Mouse (Mus musculus): ENCODE measurements around the gene 3110009E18Rik.

3110009E18Rik gene

DNA sequence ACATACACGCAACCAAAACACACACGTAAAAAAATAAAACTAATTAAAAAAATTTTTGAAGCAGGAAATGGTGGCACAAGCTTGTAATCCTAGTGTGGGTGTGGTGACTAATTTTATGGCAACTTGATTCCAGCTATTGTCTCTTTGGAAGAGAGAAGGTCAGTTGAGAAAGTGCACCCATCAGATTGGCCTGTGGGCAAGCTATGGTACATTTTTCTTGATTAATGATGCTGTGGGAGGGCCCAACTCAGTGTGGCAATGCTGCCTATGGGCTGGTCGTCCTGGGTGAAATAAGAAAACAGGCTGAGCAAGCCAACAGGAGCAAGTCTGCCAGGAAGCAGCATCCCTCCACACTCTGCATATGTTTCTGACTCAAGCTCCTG is 19.8 kb upstream of the 3110009E18Rik start:
- no peak for DNase-seq (ENCODE audit: low spot score in 2 of 2)

DNA sequence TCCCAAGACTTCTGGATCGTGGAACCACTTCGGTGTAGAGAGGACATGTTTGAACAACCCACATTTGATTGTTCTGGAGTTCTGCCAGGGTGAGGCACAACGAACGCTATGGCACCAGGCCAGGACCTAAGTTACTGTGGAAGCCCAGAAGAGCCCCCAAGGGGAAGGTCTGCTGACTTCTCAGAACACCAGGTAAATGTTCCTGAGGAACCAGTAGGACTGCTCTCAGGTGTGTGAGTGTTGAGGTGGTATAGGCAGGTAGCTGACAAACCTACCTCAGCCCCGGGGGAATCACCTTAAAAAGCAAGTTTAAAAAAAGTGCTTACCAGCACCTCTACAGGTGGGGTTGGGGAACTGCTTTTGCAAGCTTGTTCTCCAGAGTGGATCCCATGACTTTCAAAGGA is 15.4 kb upstream of the 3110009E18Rik start:
- no peak for DNase-seq (ENCODE audit: low spot score in 2 of 2)

DNA sequence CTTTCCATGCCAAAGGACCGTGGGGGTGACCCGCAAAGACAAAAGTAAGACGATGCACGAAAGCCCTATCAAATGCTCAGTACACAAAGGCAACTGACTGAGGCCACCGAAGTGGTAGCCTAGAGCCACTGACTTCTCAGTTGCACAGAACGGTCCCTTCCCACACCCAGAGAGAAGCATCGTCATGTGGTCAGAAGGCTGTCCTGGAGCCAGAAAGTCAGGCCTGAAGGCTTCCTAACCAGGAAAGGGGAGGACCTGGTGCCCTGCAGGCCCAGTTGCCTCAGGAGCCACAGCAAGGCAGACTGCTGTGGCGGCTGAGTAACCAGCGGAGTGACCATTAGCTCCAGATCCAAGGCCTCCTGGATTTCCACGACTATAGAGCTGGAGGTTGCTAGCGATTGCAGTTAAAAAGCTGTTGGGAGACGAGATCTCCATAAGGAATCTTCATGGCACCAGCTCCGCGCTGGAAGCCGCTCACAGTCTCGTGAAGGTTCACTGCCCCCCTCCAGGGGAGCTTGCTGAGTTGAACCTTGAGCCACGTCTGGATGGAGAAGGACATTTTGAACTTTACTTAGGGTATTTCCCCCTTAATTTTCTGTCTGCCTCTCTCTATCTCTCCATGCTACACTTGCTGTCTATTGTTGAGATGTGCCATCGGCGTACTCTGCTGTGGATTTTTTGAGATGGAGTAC is 11.1 kb upstream of the 3110009E18Rik start:
- no peak for DNase-seq (ENCODE audit: low spot score in 2 of 2)

DNA sequence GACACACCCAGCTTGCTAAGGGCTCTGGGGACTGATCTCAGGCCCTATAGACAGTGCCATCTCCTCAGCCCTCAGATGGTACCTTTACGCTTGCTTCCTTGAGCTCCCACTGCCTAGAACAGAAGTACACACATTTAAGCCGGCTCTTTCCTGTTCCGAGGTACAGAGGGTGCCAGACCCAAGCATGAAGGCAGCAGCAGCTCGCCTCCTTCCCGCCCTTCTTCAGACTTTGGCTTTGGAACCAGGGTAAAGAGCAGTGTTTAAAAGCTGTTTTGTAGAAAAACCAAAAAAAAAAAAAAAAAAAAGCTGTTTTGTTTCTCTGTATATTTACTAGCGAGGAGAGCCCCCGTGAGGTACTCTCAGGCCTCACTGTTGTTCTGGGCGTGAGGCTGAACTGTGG is 9.2 kb upstream of the 3110009E18Rik start:
- no peak for DNase-seq (ENCODE audit: low spot score in 2 of 2)

DNA sequence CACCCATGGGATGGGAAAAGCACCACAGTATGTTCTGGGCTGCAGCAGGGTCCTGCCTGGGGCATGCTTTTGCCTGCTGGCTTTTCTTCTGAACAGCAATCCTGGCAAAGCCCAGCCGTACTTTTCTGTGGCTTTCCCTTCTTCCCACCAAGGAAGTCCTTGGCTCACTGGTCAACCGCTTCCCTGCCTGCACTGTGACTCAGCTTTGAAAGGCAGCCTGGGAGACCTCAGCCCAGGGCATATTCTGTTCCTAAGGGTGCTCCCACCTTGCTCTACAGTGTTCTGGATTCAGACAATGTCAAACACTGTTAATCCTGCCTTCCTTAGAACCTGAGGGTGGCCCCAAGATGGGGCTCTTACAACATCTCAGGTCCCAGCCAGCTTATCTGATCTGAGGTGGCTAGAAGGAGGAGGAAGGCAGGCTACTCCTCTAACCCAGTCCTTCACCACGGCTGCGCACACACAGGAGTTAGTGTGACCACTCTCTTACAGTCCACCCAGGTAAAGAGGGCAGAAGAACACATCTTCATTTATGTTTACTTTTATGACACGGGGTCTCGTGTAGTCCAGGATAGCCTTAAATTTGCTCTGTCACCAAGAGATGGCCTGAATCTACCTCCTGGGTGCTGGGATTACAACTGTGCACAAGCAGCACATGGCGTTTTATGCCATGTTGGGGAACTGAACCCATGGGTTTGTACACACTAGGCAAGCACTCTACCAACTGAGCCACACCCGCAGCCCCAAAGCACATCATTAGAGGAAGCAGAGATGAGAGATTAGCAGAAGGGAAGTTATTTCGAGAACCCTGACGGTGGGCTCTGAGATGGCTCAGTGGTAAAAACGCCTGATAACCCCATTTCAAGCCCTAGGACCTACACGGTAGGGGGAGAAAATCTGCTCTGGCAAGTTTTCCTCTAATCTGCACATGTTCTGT is 8.5 kb upstream of the 3110009E18Rik start:
- DNase-seq (ENCODE audit: low spot score in 2 of 2), result no peak

DNA sequence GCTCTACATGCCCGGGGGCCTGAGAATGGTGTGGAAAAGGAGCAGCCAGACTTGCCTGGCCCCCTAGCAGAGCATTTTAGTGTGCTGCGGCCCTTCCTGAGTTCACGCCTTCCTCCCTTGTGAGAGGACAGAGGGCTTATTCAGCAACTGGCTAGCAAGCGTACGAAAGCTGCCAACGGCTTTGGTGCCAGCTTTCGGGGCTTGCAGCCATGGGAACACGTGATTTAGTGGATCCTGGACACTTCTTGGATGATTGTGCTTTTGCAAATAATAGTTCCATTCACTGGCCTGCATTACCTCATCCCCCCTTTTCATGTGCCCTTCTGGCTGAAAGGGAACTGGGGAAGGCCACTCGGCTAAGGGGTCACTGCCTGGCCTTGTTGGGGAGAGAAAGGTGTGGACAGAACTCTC is 5.3 kb upstream of the 3110009E18Rik start:
- peak; percentile 77 to 83 for DNase-seq (ENCODE audit: low spot score in 2 of 2)

DNA sequence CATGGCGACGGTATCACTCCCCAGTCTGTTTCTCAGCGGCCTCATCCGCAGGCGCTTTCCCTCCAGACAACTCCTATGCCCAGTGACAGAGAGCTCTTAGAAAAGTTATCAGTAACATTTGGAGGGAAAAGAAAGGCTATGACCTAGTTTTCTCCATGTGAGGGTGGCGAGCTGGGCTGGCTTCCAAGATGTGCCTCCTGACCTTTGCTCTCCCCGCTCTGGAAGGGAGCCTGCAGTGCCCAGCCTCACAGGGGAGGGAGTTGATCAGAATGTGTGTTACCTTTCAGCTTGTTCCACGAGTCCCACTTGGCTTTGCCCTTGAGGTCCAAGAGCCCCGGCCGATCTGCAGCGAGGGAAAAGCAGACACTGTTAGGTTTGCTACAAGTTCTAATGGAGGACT is 4.9 kb upstream of the 3110009E18Rik start:
- peak in 1 of 2 experiments; percentile 22 for DNase-seq (ENCODE audit: low spot score in 2 of 2)

DNA sequence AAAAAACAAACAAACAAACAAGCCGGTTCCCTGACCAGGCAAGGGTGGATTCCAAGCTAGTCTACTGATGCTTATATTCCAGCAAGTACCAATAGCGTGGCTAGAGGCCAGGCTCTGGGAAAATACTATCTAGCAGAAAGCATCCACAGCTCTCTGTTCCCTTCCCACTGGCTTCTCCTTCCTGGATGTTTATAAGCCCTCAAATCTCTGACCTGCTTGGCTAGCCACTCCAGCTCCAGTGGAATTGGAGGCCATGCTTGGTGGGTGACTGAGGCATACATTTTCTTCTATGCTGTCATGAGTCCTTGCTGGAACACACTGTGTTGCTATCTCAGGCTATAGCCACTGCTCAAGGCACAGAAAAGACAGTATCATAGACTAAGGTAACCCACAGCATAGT is 2.1 kb upstream of the 3110009E18Rik start:
- no peak for DNase-seq (ENCODE audit: low spot score in 2 of 2)

DNA sequence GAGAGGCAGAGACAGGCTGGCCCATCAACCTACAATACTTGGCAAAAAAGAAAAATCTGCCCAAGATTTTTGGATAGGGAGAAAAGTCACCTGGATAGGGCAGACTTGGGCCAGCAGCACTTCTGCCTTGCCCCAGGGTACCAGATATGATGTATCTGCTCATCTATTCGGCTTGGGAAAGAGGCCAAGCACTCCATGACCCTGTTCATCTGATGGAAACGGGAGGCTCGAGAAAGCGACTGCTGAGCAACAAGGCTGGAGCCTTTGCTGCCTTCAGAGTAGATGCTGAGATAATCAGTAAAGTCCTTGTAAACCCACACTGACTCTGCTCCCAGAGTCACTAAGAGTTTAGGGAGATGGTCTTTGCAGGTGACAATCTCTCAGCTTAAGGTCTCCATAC is 1.6 kb upstream of the 3110009E18Rik start:
- DNase-seq (ENCODE audit: low spot score in 2 of 2), result no peak

DNA sequence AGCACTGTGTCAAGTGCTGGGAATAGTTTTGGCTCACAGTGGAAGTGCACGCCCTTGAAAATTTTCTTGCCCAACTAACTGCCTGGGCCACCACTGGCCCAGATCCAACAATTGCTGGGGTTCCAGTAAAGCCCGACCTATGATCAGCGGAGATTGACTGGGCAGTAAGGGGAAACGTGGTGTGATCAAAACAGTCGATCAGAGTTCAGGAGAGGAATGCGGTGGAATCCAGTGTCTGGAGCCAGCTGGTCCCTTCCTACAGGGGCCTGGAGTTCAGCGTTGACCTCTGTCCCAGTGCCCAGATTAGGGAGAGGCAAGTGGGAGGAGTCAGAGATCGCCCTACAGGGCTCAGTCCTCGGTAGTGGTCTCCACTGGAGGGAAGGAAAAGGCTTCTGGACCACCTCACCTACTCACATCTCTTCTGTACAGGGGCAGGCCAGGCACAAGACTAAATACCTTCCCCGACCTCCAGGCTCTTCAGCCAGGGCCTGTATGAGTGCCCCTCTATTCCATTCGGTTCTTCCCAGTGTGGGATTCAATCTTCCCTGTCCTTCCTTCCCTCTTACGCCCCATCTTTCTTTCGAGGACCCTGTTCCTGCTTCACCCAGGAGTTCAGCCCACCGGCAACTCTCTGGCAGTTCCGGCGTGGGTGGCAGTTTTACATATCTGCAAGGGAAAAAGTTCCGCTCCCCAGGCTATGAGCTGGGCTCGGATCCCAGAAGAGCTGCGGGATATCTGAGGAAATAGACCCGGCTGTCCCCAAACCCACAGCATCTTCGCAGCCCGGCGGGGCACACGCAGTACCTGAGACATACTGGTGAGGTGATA is 632 bp upstream of the 3110009E18Rik start:
- peak; percentile 65 to 72 for DNase-seq (ENCODE audit: low spot score in 2 of 2)

DNA sequence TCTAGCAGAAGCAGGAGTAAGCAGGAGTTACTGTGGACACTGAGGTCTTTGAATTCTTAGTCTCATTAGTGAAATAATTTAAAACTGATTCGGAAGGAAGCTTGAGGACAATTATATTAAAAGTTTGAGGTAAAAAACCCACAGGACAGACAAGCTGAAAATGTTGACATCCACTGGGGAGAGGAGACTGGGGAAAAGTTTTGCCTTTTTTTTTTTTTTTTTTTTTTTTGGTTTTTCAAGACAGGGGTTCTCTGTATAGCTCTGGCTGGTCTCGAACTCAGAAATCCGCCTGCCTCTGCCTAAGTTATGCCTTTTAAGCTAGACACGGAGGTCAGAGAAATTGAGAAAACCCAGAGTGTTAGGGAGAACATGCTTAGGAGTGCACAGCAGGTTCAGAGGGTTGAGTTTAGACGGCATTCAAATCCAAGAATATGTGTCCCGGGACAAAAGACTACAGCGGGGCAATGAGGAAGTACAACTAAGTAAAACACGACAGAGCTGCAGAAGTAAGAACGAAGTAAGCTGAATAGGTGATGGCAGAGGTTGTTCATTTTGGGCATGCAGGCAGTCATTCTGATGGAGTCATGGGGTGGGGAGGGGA is 1.0 kb downstream of the 3110009E18Rik start:
- DNase-seq (ENCODE audit: low spot score in 2 of 2), result no peak

DNA sequence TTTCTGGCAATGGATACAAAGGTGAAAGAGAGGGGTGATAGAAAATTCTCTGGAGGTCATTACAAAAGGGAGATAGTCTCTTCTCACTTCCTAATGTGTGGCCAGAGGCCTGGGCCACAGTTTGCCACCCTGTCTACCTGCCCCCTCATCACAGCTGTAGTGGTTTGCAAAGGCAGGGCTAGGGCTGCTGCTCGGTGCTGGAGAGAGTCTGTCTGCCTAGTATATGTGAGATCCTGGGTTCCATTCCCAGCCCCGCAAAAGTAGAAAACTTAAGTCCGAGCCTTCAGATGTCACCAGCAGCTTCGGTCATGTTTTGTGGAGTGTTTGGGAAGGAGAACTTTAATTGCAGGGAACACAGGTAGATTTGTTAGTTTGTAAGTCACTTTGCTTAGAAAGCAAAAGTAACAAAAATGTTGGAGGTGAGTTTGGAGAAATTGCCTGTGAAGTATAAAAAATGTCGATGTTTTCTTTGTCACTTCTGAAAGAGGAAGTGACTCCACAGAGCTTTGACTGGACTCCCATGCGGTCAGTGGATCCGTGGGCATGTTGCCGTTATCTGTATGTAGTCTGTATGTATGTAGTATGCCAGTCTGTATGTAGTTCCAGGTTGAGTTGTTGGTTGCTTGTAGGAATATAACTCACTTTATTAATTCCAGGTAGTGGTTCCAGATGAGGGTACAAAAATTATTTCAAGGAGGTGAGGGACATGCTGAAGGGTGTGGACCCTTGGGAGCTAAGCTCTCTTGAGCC is 1.8 kb downstream of the 3110009E18Rik start:
- DNase-seq (ENCODE audit: low spot score in 2 of 2), result no peak

DNA sequence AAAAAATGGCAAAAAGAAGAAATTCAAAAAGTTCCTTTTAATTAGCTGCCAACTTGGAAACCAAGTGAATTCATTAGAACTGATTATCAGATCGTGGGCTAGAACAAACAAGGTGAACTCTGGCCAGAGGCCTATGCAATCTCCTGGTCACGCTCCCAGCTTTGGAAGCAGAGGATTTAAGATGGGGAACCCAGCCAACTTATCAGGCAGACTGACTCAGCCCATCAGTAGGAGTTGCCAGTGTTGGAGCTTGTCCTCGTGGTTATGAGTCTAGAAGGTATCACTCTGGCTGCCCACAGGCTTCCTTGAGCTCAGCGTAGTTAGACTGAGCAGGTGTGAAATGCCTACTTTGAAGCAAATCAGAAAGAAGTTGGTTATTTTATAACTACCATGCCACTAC is 3.9 kb downstream of the 3110009E18Rik start:
- DNase-seq (ENCODE audit: low spot score in 2 of 2), result peak in 1 of 2 experiments; percentile 15

DNA sequence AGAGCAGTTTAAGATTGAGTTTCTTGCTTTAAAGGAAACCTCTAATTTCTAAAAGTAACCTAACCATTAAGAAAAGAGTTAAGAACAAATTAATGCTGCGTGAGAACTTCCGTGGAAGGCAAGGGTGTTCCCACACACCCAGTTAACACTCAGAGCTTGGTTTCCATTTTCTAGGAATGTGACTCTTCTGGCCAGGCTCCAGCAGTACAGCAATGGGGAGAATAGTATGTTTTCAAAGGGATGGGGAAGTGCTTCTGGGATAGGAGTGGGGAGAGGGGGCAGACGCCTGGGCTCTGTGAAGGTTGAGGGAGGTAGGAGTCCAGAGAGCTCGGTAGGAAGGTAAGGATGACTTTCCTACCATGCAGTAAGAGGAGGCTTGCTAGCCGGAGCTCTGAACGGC is 4.5 kb downstream of the 3110009E18Rik start:
- DNase-seq (ENCODE audit: low spot score in 2 of 2), result no peak

DNA sequence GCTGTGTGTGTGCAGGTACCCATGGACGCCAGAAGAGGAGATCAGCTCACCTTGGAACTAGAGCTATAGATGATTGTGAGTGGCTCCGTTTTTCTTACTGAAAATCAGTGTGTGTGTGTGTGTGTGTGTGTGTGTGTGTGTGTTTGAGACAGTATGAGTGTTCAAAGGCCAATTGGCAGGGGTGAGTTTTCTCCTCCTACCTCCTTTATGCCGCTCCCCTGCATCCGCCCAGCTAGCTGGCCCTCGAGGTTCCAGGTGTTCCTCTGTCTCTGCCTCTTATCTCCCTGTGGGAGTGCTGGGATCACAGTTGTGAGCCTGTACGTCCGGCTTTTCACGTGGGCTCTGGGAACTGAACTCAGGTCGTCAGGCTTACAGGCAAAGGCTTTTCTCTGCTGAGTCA is 5.3 kb downstream of the 3110009E18Rik start:
- DNase-seq (ENCODE audit: low spot score in 2 of 2), result no peak

DNA sequence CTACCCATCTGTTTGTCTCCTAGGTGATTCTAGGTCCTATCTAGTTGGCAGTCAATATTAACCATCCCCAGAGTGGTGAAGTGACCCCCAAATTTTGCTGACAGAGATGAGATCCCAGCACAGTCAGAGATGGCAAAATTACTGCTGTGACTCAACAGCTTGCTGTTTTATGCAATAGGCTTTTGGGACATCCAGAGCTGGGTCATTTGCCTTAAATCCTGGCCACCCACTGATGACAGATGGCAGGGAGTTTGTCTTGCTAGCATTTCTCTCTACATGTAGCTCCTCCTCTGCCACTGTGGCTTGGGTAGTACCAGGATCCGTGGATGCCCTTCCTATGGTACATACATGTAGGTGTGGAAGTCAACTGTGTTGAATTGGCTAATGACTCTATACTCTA is 11.4 kb downstream of the 3110009E18Rik start:
- no peak for DNase-seq (ENCODE audit: low spot score in 2 of 2)

DNA sequence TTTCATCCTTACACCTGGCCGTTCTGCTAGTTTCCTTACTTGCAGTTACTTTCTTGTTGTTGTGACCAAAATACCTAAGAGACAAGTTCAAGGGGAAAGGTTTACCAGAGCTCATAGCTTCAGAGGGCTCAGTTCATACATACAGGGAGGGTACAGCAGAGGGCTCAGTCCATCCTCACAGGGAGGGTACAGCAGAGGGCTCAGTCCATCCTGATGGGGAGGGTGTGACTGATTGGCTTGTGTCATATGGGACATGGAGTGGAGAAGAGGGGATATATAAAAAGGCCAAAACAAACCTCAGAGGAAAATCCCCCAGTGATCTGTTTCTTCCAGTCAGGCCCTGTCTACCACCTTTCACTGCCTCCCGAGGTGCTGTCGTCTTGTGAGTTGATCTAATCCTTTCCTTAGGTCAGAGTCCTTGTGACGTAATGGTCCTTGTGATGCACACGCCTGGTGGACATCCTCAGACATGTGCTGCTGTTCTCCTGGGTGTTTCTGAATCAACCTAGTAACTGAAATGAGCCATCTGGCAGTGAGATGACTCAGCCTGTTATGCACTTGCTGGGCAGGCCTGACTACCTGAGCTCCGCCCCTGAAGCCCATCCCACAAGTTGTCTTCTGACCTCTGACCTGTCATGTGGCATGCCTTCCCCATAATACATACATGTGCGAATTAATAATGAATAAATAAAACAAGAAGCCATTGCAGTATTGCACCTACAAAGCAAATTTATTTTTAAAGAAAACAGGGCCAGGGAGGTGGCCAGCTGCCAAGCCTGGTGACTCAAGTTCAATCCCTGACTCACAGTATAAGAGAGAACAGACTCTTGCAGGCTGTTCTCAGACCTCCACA is 15.2 kb downstream of the 3110009E18Rik start:
- DNase-seq (ENCODE audit: low spot score in 2 of 2), result peak; percentile 23 to 38

DNA sequence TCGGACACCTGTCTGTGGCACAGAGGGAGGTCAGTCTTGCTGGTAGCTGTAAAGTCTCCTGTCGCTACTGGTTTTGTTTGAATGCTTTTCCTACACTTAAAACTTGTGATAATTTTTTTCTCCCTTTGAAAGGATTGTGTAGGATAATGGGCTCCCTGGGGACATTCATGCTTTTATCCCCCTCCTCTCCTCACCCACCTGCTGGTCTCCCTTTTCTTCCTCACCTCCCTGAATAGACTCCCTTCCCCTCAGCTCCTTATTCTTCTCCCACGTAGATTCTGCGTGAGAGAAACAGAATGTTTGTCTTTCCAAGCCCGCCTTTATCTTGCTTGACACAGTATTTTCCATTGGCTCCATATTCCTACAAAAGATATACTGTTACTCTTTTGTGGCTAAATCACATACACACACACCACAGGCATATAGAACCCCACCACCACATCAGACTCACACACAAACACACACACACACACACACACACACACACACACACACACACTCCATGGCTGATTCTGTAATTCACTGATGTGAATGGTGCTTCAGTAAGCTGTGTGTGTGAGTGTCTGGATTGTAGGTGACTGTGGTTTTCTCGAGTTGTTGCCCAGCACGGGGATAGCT is 18.0 kb downstream of the 3110009E18Rik start:
- no peak for DNase-seq (ENCODE audit: low spot score in 2 of 2)

DNA sequence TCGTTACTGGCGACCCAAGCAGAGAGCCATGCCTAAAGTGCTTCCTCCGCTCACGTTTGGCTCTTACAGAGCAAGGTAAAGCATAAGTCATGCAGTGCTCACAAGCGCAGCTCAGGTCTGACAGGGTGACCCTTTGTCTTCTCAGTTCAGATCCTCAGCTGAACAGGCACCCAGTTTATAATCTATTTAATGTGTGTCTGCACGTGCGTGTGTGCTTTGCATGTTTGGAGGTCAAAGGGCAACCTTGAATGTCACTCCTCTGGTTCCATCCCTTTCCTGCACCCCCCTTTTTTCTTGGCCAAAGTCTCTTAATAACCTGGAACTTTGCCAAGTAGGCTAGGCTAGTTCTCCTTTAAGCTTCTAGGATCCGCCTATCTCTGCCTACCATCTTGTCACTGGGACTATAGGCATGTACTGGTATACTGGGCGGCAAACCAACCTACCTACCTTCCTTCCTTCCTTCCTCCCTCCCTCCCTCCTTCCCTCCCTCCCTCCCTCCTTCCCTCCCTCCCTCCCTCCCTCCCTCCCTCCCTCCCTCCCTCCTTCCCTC is 19.2 kb downstream of the 3110009E18Rik start:
- DNase-seq (ENCODE audit: low spot score in 2 of 2), result no peak
